Mouse (Mus musculus) hindbrain, postnatal 0 days (tissue): Measurements from ENCODE around the gene Olfr49. TPM values are rescaled to one million over a fixed set of nuclear protein-coding genes. Genes with fewer than 3 reads are reported as not detected.

Source experiments
- ATAC-seq: fragments of 200-750 bp; cut with Nextera tagmentation; 2 replicates; pipeline ENCODE4 v1.8.0; 2017; ENCODE audit warnings: mild to moderate bottlenecking, moderate TSS enrichment, moderate library complexity
- DNase-seq: peaks from one replicate; pipeline ENCODE4 v3.0.0-alpha.2; 2015; ENCODE audit warnings: low spot score
- H3K27ac ChIP-seq: fragments of 300-500 bp; sonication (generic); 2 replicates; pipeline ENCODE4 v1.5.1; 2014; ENCODE audit warnings: mild to moderate bottlenecking
- H3K27me3 ChIP-seq: fragments of 300-500 bp; sonication (generic); 2 replicates; pipeline ENCODE4 v1.6.1; 2014; ENCODE audit warnings: low read length, mixed read lengths; ENCODE audit not compliant: insufficient read depth
- H3K36me3 ChIP-seq: fragments of 300-500 bp; sonication (generic); 2 replicates; pipeline ENCODE4 v1.6.1; 2014; ENCODE audit warnings: low read length, mixed read lengths; ENCODE audit not compliant: insufficient read depth
- H3K4me1 ChIP-seq: fragments of 300-500 bp; sonication (generic); 2 replicates; pipeline ENCODE4 v1.6.1; 2014; ENCODE audit warnings: antibody characterized with exemption, low read length, mixed read lengths; ENCODE audit not compliant: insufficient read depth
- H3K4me2 ChIP-seq: fragments of 300-500 bp; sonication (generic); 2 replicates; pipeline ENCODE4 v1.6.1; 2014; ENCODE audit warnings: low read depth, mild to moderate bottlenecking, low read length, moderate library complexity, mixed read lengths
- H3K4me3 ChIP-seq: fragments of 300-500 bp; sonication (generic); 2 replicates; pipeline ENCODE4 v1.5.1; 2014; ENCODE audit warnings: low read length
- H3K9ac ChIP-seq: fragments of 300-500 bp; sonication (generic); replicated peaks from 2 replicates; pipeline ENCODE4 v1.6.1; 2014; ENCODE audit warnings: mild to moderate bottlenecking, low read length, moderate library complexity, mixed read lengths
- H3K9me3 ChIP-seq: fragments of 300-500 bp; sonication (generic); 2 replicates; pipeline ENCODE4 v1.6.1; 2016; ENCODE audit warnings: low read length, mixed read lengths
- CTCF ChIP-seq: IDR thresholded peaks from 2 replicates; pipeline ENCODE4 v1.5.1; 2016; ENCODE audit warnings: antibody characterized with exemption, control low read depth, low read depth
- WGBS: fragments of 180-500 bp; shearing (Covaris S2); extraction: QIAGEN DNeasy Blood & Tissue Kit; methylation state at CpG from one replicate; pipeline ENCODE4 v1.1.7; 2014; 5-methylcytosine and 5-hydroxymethylcytosine counted together
- polyA plus RNA-seq: library from polyadenylated mRNA; unstranded; fragments of >200 nt; fragmentation: Nextera tagmentation; extraction: Ambion mirVana; gene quantifications from 2 replicates; pipeline ENCODE4 v1.2.1, GENCODE M21; 2015
- total RNA-seq: library from RNA; depleted of rRNA; stranded (reverse); fragments of >200 nt; gene quantifications from 2 replicates; pipeline ENCODE4 v1.2.3, GENCODE M21; 2014

The Olfr49 gene
- total and polyA plus RNA-seq, 2 experiments from 2014 or later = not detected

GRCm38 (mm10) chr14:54258131-54258670, 26.5 kb downstream of the Olfr49 start:
- no peak overlapping the region for H3K4me3 ChIP-seq
- TF ChIP-seq CTCF = no peak
- H3K36me3 ChIP-seq = 0 out of 2 replicates have a peak, but pooled peaks cover 4% of the 10 kb centered on the region
- no peak overlapping the region for H3K9ac ChIP-seq
- H3K27me3 ChIP-seq = no peaks in the 10 kb centered on the region
- H3K27ac ChIP-seq = no peak overlapping the region
- ATAC-seq (no peak), DNase-seq (no peak)
- H3K4me2 ChIP-seq = no peak overlapping the region
- H3K4me1 ChIP-seq = peaks cover 10% of the 10 kb centered on the region; the same call in 1 of the 2 replicates
- WGBS = 67% methylated on average over 7 of the region's 7 CpGs
- H3K9me3 ChIP-seq = no peaks in the 10 kb centered on the region

GRCm38 (mm10) chr14:54254670-54255202, 30.0 kb downstream of the Olfr49 start:
- Histone ChIP-seq H3K36me3 (no peaks in the 10 kb centered on the region), H3K27me3 (no peaks in the 10 kb centered on the region), H3K9ac (peak overlapping the region; percentile 66), H3K4me1 (peaks cover 14% of the 10 kb centered on the region; the same call in 1 of the 2 replicates), H3K9me3 (no peaks in the 10 kb centered on the region), H3K4me2 (peak overlapping the region; percentile 79), H3K4me3 (peak overlapping the region; percentile 74), H3K27ac (no peak overlapping the region)
- DNase-seq (no peak), ATAC-seq (no peak)
- no peak for TF ChIP-seq CTCF
- 72% methylated on average over 12 of the region's 12 CpGs for WGBS

GRCm38 (mm10) chr14:54253741-54254291, 30.9 kb downstream of the Olfr49 start, which contains the start of the genes Dad1 and Abhd4:
Gene Dad1, minus strand, starts transcription at chr14:54254104.
Gene Abhd4, plus strand, starts transcription at chr14:54254188.
- H3K9ac ChIP-seq = peak within 1 kb of the TSS; percentile 67
- peaks cover 14% of the 10 kb centered on the region; the same call in 1 of the 2 replicates for H3K4me1 ChIP-seq
- H3K27ac ChIP-seq = peak within 1 kb of the TSS; percentile 82
- no peaks in the 10 kb centered on the region for H3K9me3 ChIP-seq
- ATAC-seq = peak; percentile 100
- WGBS = 0% methylated on average over 39 of the region's 39 CpGs
- H3K4me3 ChIP-seq = peak within 1 kb of the TSS; percentile 74
- TF ChIP-seq CTCF = peak; percentile 42; the same call in 1 of the 2 replicates
- no peaks in the 10 kb centered on the region for H3K36me3 ChIP-seq
- peak; percentile 99 for DNase-seq
- no peaks in the 10 kb centered on the region for H3K27me3 ChIP-seq
- peak within 1 kb of the TSS; percentile 79 for H3K4me2 ChIP-seq

- no peak for ATAC-seq
- H3K4me2 ChIP-seq = no peak overlapping the region
- 80% methylated on average over 4 of the region's 4 CpGs for WGBS
Measured at GRCm38 (mm10) chr14:54250122-54250521, 34.6 kb downstream of the Olfr49 start.

GRCm38 (mm10) chr14:54249326-54249725, 35.4 kb downstream of the Olfr49 start:
- Histone ChIP-seq H3K27ac (no peak overlapping the region), H3K36me3 (no peaks in the 10 kb centered on the region; the same call in 1 of the 2 replicates), H3K4me3 (no peak overlapping the region), H3K4me2 (no peak overlapping the region), H3K9me3 (no peaks in the 10 kb centered on the region), H3K4me1 (peaks cover 9% of the 10 kb centered on the region; the same call in 1 of the 2 replicates), H3K9ac (no peak overlapping the region), H3K27me3 (no peaks in the 10 kb centered on the region)
- no peak for ATAC-seq
- no peak for DNase-seq
- WGBS = 54% methylated on average over 9 of the region's 9 CpGs
- no peak for TF ChIP-seq CTCF

More at GRCm38 (mm10) chr14:54250122-54250521, 34.6 kb downstream of the Olfr49 start:
- DNase-seq = no peak
- no peaks in the 10 kb centered on the region for H3K9me3 ChIP-seq
- H3K4me1 ChIP-seq = peaks cover 14% of the 10 kb centered on the region; the same call in 1 of the 2 replicates
- no peak overlapping the region for H3K27ac ChIP-seq
- no peak overlapping the region for H3K4me3 ChIP-seq
- no peak for TF ChIP-seq CTCF
- no peaks in the 10 kb centered on the region for H3K27me3 ChIP-seq
- H3K9ac ChIP-seq = no peak overlapping the region
- no peaks in the 10 kb centered on the region; the same call in 1 of the 2 replicates for H3K36me3 ChIP-seq

GRCm38 (mm10) chr14:54246232-54246631, 38.5 kb downstream of the Olfr49 start:
- no peaks in the 10 kb centered on the region for H3K9me3 ChIP-seq
- no peaks in the 10 kb centered on the region for H3K27me3 ChIP-seq
- H3K9ac ChIP-seq = no peak overlapping the region
- TF ChIP-seq CTCF = no peak
- H3K4me2 ChIP-seq = no peak overlapping the region
- H3K27ac ChIP-seq = no peak overlapping the region
- no peak for DNase-seq
- peaks cover 15% of the 10 kb centered on the region for H3K36me3 ChIP-seq
- H3K4me1 ChIP-seq = no peaks in the 10 kb centered on the region
- 91% methylated on average over 3 of the region's 3 CpGs for WGBS
- no peak for ATAC-seq
- no peak overlapping the region for H3K4me3 ChIP-seq

GRCm38 (mm10) chr14:54244183-54244582, 40.6 kb downstream of the Olfr49 start:
- DNase-seq (peak; percentile 53), ATAC-seq (0 out of 2 replicates have a peak, but pooled peaks have one; percentile 41)
- Histone ChIP-seq H3K4me1 (no peaks in the 10 kb centered on the region), H3K4me2 (no peak overlapping the region), H3K4me3 (no peak overlapping the region), H3K9me3 (no peaks in the 10 kb centered on the region), H3K27me3 (no peaks in the 10 kb centered on the region), H3K9ac (no peak overlapping the region), H3K36me3 (peaks cover 26% of the 10 kb centered on the region), H3K27ac (no peak overlapping the region)
- 53% methylated on average over 3 of the region's 3 CpGs for whole genome bisulfite sequencing
- no peak for TF ChIP-seq CTCF
